Comparison of ENCODE assay signal across 21 mouse cellular contexts in genomic region chr2:115947714-115948226, GRCm38 (mm10).
DNase-seq lines count a peak whose midpoint lies in the region; ATAC-seq lines count a peak whose summit lies in the region.
"Had no signal": no experiment of that assay in that cellular context is flagged by ENCODE, and none has a peak within 500 bp of the region (broad histone marks: within the 10 kb centered on the region; RNA-seq: fewer than 3 reads in every experiment).

No protein-coding gene starts in this region.

- peaks cover 43% of the 10 kb centered on the region for H3K4me1 ChIP-seq in heart, embryonic 13.5 days
- H3K4me1 ChIP-seq in limb, embryonic 11.5 days (ENCODE audit: control insufficient read depth, insufficient read depth, low read length), result no peaks in the 10 kb centered on the region; the same call in 1 of the 2 replicates
- peaks cover 14% of the 10 kb centered on the region for H3K4me1 ChIP-seq in limb, embryonic 10.5 days
- peaks cover 9% of the 10 kb centered on the region; the same call in 1 of the 2 replicates for H3K4me1 ChIP-seq in embryonic facial prominence, embryonic 15.5 days

- H3K36me3 ChIP-seq in heart, embryonic 13.5 days, result peaks cover 35% of the 10 kb centered on the region
- H3K36me3 ChIP-seq in limb, embryonic 11.5 days (ENCODE audit: control insufficient read depth, insufficient read depth, low read length), result no peaks in the 10 kb centered on the region
- H3K36me3 ChIP-seq in limb, embryonic 10.5 days, result peaks cover 37% of the 10 kb centered on the region
- H3K36me3 ChIP-seq in embryonic facial prominence, embryonic 15.5 days, result no peaks in the 10 kb centered on the region

- H3K27ac ChIP-seq in heart, embryonic 13.5 days (replicated peaks), result peak overlapping the region; percentile 80; the same call in 1 of the 2 replicates
- H3K27ac ChIP-seq in limb, embryonic 11.5 days (replicated peaks; ENCODE audit: low read depth, low read length), result no peak overlapping the region
- no peak overlapping the region for H3K27ac ChIP-seq in limb, embryonic 10.5 days
- H3K27ac ChIP-seq in embryonic facial prominence, embryonic 15.5 days (replicated peaks), result 0 out of 2 replicates have a peak overlapping the region, but pooled peaks have one; percentile 34
- H3K27ac ChIP-seq: forebrain, embryonic 10.5 days; hindbrain, postnatal 0 days; kidney, embryonic 15.5 days had no signal

- no peaks in the 10 kb centered on the region for H3K9me3 ChIP-seq in heart, embryonic 13.5 days
- H3K9me3 ChIP-seq in limb, embryonic 11.5 days (ENCODE audit: control insufficient read depth, low read length), result no peaks in the 10 kb centered on the region
- no peaks in the 10 kb centered on the region for H3K9me3 ChIP-seq in limb, embryonic 10.5 days (replicated peaks)
- H3K9me3 ChIP-seq in embryonic facial prominence, embryonic 15.5 days (replicated peaks), result no peaks in the 10 kb centered on the region
- H3K9me3 ChIP-seq: forebrain, embryonic 10.5 days; kidney, embryonic 15.5 days had no signal

- H3K4me2 ChIP-seq in heart, embryonic 13.5 days, result no peak overlapping the region
- no peak overlapping the region for H3K4me2 ChIP-seq in limb, embryonic 11.5 days (ENCODE audit: low read depth, severe bottlenecking)
- no peak overlapping the region for H3K4me2 ChIP-seq in embryonic facial prominence, embryonic 15.5 days (replicated peaks)
- H3K4me2 ChIP-seq: kidney, embryonic 15.5 days had no signal

- WGBS in heart, embryonic 13.5 days, result 26% methylated on average over 7 of the region's 7 CpGs
- WGBS in limb, embryonic 11.5 days, result 26% methylated on average over 7 of the region's 7 CpGs
- WGBS in limb, embryonic 10.5 days, result 33% methylated on average over 7 of the region's 7 CpGs
- WGBS in embryonic facial prominence, embryonic 15.5 days, result 12% methylated on average over 7 of the region's 7 CpGs

- no peak for ATAC-seq in heart, embryonic 13.5 days (ENCODE audit: extremely low read depth, insufficient number of reproducible peaks, low FRiP score, low TSS enrichment)
- peak; percentile 44; the same call in 1 of the 2 replicates for ATAC-seq in limb, embryonic 11.5 days (ENCODE audit: insufficient number of reproducible peaks, low FRiP score, low TSS enrichment, low read depth)
- ATAC-seq in embryonic facial prominence, embryonic 15.5 days (ENCODE audit: insufficient number of reproducible peaks, low FRiP score, low TSS enrichment, low read depth), result no peak
- ATAC-seq: intestine, postnatal 0 days had no signal

- H3K27me3 ChIP-seq in heart, embryonic 13.5 days (replicated peaks), result no peaks in the 10 kb centered on the region
- no peaks in the 10 kb centered on the region for H3K27me3 ChIP-seq in limb, embryonic 11.5 days (ENCODE audit: control insufficient read depth, insufficient read depth, low read length)
- H3K27me3 ChIP-seq in limb, embryonic 10.5 days (ENCODE audit: low read depth, poor library complexity, severe bottlenecking), result no peaks in the 10 kb centered on the region
- H3K27me3 ChIP-seq in embryonic facial prominence, embryonic 15.5 days, result no peaks in the 10 kb centered on the region
- H3K27me3 ChIP-seq: kidney, embryonic 15.5 days had no signal

- DNase-seq in heart, adult 18-20 months, result no peak
- peak; percentile 34 for DNase-seq in limb, embryonic 11.5 days (ENCODE audit: low spot score)
- no peak for DNase-seq in limb, embryonic 10.5 days (ENCODE audit: low spot score)
- DNase-seq in R1 (ENCODE audit: low read depth, low spot score), result peak; percentile 58
- DNase-seq in thymus, postnatal 36 days, result no peak
- DNase-seq: cerebellum, adult 2 months; gastrocnemius, postnatal 25 days; kidney, postnatal 4 days; liver; lung, postnatal 10 days; midbrain, embryonic 14.5 days; right cerebral cortex, postnatal 14 days; spleen, adult 18-20 months; thymus, postnatal 25 days had no signal

- H3K9ac ChIP-seq in heart, embryonic 13.5 days, result no peak overlapping the region
- H3K9ac ChIP-seq in limb, embryonic 11.5 days (ENCODE audit: low read length), result no peak overlapping the region
- no peak overlapping the region for H3K9ac ChIP-seq in embryonic facial prominence, embryonic 15.5 days
- H3K9ac ChIP-seq: kidney, embryonic 15.5 days had no signal

- no peak overlapping the region for H3K4me3 ChIP-seq in heart, embryonic 13.5 days
- H3K4me3 ChIP-seq in limb, embryonic 11.5 days (ENCODE audit: low read depth, low read length), result no peak overlapping the region
- H3K4me3 ChIP-seq in limb, embryonic 10.5 days, result no peak overlapping the region
- no peak overlapping the region for H3K4me3 ChIP-seq in embryonic facial prominence, embryonic 15.5 days (replicated peaks)
- H3K4me3 ChIP-seq: forebrain, embryonic 10.5 days; kidney, embryonic 15.5 days; myocyte had no signal

Comparison
In these comparisons a context has a peak if more than half of its experiments do, and no peak if none do; other contexts are left out.
1. DNase-seq: peak in limb, embryonic 11.5 days (single experiment) and R1 (single experiment); none in heart, adult 18-20 months (0 of 2), limb, embryonic 10.5 days (single experiment) and thymus, postnatal 36 days (0 of 2).
2. H3K27ac ChIP-seq: peak in heart, embryonic 13.5 days (single experiment) and embryonic facial prominence, embryonic 15.5 days (single experiment); none in limb, embryonic 11.5 days (single experiment) and limb, embryonic 10.5 days (single experiment).